Mouse (Mus musculus): ENCODE results near the gene Commd9.

The Commd9 gene

GRCm38 (mm10) chr2:101885768-101886438 lies at the start of gene Commd9:
Gene Commd9, plus strand, starts transcription at chr2:101886247.
- peak; percentile 90 for DNase-seq (ENCODE audit: extremely low read depth, insufficient read length, low spot score)

GRCm38 (mm10) chr2:101842756-101843155 lies 43.3 kb upstream of the Commd9 start:
- no peak for DNase-seq (ENCODE audit: extremely low read depth, insufficient read length, low spot score)

- DNase-seq (ENCODE audit: extremely low read depth, insufficient read length, low spot score) = no peak
Observed at GRCm38 (mm10) chr2:101854792-101855191, 31.3 kb upstream of the Commd9 start.

- DNase-seq (ENCODE audit: extremely low read depth, insufficient read length, low spot score) = no peak
Observed at GRCm38 (mm10) chr2:101856174-101856573, 29.9 kb upstream of the Commd9 start.

- DNase-seq (ENCODE audit: extremely low read depth, insufficient read length, low spot score) = no peak
Observed at GRCm38 (mm10) chr2:101860920-101861485, 25.0 kb upstream of the Commd9 start.

- DNase-seq (ENCODE audit: extremely low read depth, insufficient read length, low spot score) = peak; percentile 55
Observed at GRCm38 (mm10) chr2:101862219-101863123, 23.6 kb upstream of the Commd9 start.

GRCm38 (mm10) chr2:101868683-101869082 lies 17.4 kb upstream of the Commd9 start:
- DNase-seq (ENCODE audit: extremely low read depth, insufficient read length, low spot score) = no peak

GRCm38 (mm10) chr2:101871179-101871578 lies 14.9 kb upstream of the Commd9 start:
- DNase-seq (ENCODE audit: extremely low read depth, insufficient read length, low spot score) = peak; percentile 10

GRCm38 (mm10) chr2:101881471-101882162 lies 4.4 kb upstream of the Commd9 start:
- DNase-seq (ENCODE audit: extremely low read depth, insufficient read length, low spot score) = no peak

GRCm38 (mm10) chr2:101882998-101883397 lies 3.0 kb upstream of the Commd9 start, which contains the start of gene Prr5l:
Gene Prr5l, minus strand, starts transcription at chr2:101883027.
- no peak for DNase-seq (ENCODE audit: extremely low read depth, insufficient read length, low spot score)

GRCm38 (mm10) chr2:101884286-101884685 lies 1.8 kb upstream of the Commd9 start:
- DNase-seq (ENCODE audit: extremely low read depth, insufficient read length, low spot score) = no peak

GRCm38 (mm10) chr2:101888886-101889285 lies 2.8 kb downstream of the Commd9 start:
- no peak for DNase-seq (ENCODE audit: extremely low read depth, insufficient read length, low spot score)

GRCm38 (mm10) chr2:101891143-101891542 lies 5.1 kb downstream of the Commd9 start:
- DNase-seq (ENCODE audit: extremely low read depth, insufficient read length, low spot score) = no peak

GRCm38 (mm10) chr2:101894126-101894525 lies 8.1 kb downstream of the Commd9 start:
- no peak for DNase-seq (ENCODE audit: extremely low read depth, insufficient read length, low spot score)

- DNase-seq (ENCODE audit: extremely low read depth, insufficient read length, low spot score) = no peak
Observed at GRCm38 (mm10) chr2:101896425-101897204, 10.6 kb downstream of the Commd9 start.

GRCm38 (mm10) chr2:101902196-101902595 lies 16.1 kb downstream of the Commd9 start:
- no peak for DNase-seq (ENCODE audit: extremely low read depth, insufficient read length, low spot score)

- DNase-seq (ENCODE audit: extremely low read depth, insufficient read length, low spot score) = peak; percentile 24
Observed at GRCm38 (mm10) chr2:101905534-101906378, 19.7 kb downstream of the Commd9 start.

- DNase-seq (ENCODE audit: extremely low read depth, insufficient read length, low spot score) = no peak
Observed at GRCm38 (mm10) chr2:101906379-101906690, 20.3 kb downstream of the Commd9 start.

- DNase-seq (ENCODE audit: extremely low read depth, insufficient read length, low spot score) = no peak
Observed at GRCm38 (mm10) chr2:101907386-101908022, 21.5 kb downstream of the Commd9 start.
